21 mouse cellular contexts compared by ENCODE assay signal in genomic region chr1:86913896-86914295, GRCm38 (mm10).
DNase-seq lines count a peak whose midpoint lies in the region; ATAC-seq and TF ChIP-seq lines count a peak whose summit lies in the region.
"Had no signal": no experiment of that assay in that cellular context is flagged by ENCODE, and none has a peak within 500 bp of the region (broad histone marks: within the 10 kb centered on the region; RNA-seq: fewer than 3 reads in every experiment).

No protein-coding gene starts in this region.

- H3K27me3 ChIP-seq in heart, embryonic 11.5 days (ENCODE audit: control insufficient read depth, insufficient read depth, low read length): no peaks in the 10 kb centered on the region
- H3K27me3 ChIP-seq in limb, embryonic 15.5 days: no peaks in the 10 kb centered on the region
- H3K27me3 ChIP-seq in limb, embryonic 10.5 days (ENCODE audit: low read depth, poor library complexity, severe bottlenecking): no peaks in the 10 kb centered on the region
- no peaks in the 10 kb centered on the region for H3K27me3 ChIP-seq in CH12.LX (replicated peaks)
- H3K27me3 ChIP-seq in embryonic facial prominence, embryonic 15.5 days: no peaks in the 10 kb centered on the region
- H3K27me3 ChIP-seq: forebrain, embryonic 12.5 days; heart, embryonic 15.5 days; hindbrain, embryonic 13.5 days; intestine, embryonic 15.5 days had no signal

- no peak for ATAC-seq in heart, embryonic 11.5 days (replicated peaks; ENCODE audit: insufficient number of reproducible peaks, low FRiP score, low TSS enrichment)
- no peak for ATAC-seq in limb, embryonic 15.5 days (ENCODE audit: insufficient number of reproducible peaks, low FRiP score, low TSS enrichment, low read depth)
- ATAC-seq in embryonic facial prominence, embryonic 15.5 days (ENCODE audit: insufficient number of reproducible peaks, low FRiP score, low TSS enrichment, low read depth): no peak
- ATAC-seq: forebrain, postnatal 0 days; intestine, embryonic 15.5 days had no signal

- in situ Hi-C loops in CH12.LX (cut with MboI; ENCODE audit: low pct_ligation_motif_present, low pct_unique_long_range_greater_than_20kb, low sequenced_read_pairs): no loop called here

- no peaks in the 10 kb centered on the region for H3K36me3 ChIP-seq in heart, embryonic 11.5 days (ENCODE audit: control insufficient read depth, insufficient read depth, low read length)
- no peaks in the 10 kb centered on the region for H3K36me3 ChIP-seq in limb, embryonic 15.5 days
- no peaks in the 10 kb centered on the region for H3K36me3 ChIP-seq in limb, embryonic 10.5 days
- peaks cover 0 to 3% of the 10 kb centered on the region in 2 experiments for H3K36me3 ChIP-seq in CH12.LX (replicated peaks in 1 of 2; ENCODE audit: control insufficient read depth in 1 of 2, insufficient read depth in 1 of 2, low read length in 1 of 2)
- no peaks in the 10 kb centered on the region for H3K36me3 ChIP-seq in embryonic facial prominence, embryonic 15.5 days
- H3K36me3 ChIP-seq: forebrain, embryonic 12.5 days; heart, embryonic 10.5 days; heart, embryonic 15.5 days; hindbrain, embryonic 13.5 days; intestine, embryonic 15.5 days had no signal

- 75% methylated on average over 3 of the region's 3 CpGs for WGBS in heart, embryonic 11.5 days (ENCODE audit: insufficient replicate concordance)
- 55% methylated on average over 3 of the region's 3 CpGs for WGBS in limb, embryonic 15.5 days
- 90% methylated on average over 3 of the region's 3 CpGs for WGBS in limb, embryonic 10.5 days
- 68% methylated on average over 3 of the region's 3 CpGs for WGBS in embryonic facial prominence, embryonic 15.5 days

- no peak overlapping the region for H3K27ac ChIP-seq in heart, embryonic 11.5 days (ENCODE audit: low read depth, low read length)
- peak overlapping the region; percentile 71 for H3K27ac ChIP-seq in limb, embryonic 15.5 days
- no peak overlapping the region for H3K27ac ChIP-seq in limb, embryonic 10.5 days
- no peak overlapping the region for H3K27ac ChIP-seq in CH12.LX (ENCODE audit: insufficient read depth, low read depth)
- peak overlapping the region; percentile 22; the same call in 1 of the 2 replicates for H3K27ac ChIP-seq in embryonic facial prominence, embryonic 15.5 days (replicated peaks)
- H3K27ac ChIP-seq: forebrain, embryonic 12.5 days; heart, embryonic 10.5 days; heart, embryonic 15.5 days; hindbrain, embryonic 13.5 days; intestine, embryonic 15.5 days had no signal

- no peak for TF ChIP-seq POLR2A in CH12.LX (IDR thresholded peaks at IDR 0.05; ENCODE audit: low read depth, low read length)

- no peaks in the 10 kb centered on the region for H3K79me2 ChIP-seq in CH12.LX (replicated peaks; ENCODE audit: control insufficient read depth, extremely low read depth, insufficient read depth, poor library complexity, severe bottlenecking)

- no peak overlapping the region for H3K4me3 ChIP-seq in heart, embryonic 11.5 days (ENCODE audit: low read depth, low read length)
- no peak overlapping the region for H3K4me3 ChIP-seq in limb, embryonic 15.5 days
- no peak overlapping the region for H3K4me3 ChIP-seq in limb, embryonic 10.5 days
- no peak overlapping the region for H3K4me3 ChIP-seq in CH12.LX (replicated peaks in 1 of 3; ENCODE audit: low read depth in 2 of 3, low read length in 2 of 3, poor library complexity in 1 of 3)
- H3K4me3 ChIP-seq in embryonic facial prominence, embryonic 15.5 days (replicated peaks): no peak overlapping the region
- H3K4me3 ChIP-seq: forebrain, embryonic 12.5 days; heart, embryonic 10.5 days; heart, embryonic 15.5 days; hindbrain, embryonic 13.5 days; intestine, embryonic 15.5 days had no signal

- dilution Hi-C loops in CH12.LX (cut with MboI; ENCODE audit: extremely low pct_ligation_motif_present, extremely low pct_unique_long_range_greater_than_20kb, low sequenced_read_pairs): no loop called here

- DNase-seq in heart, adult 11 months: peak; percentile 72
- no peak for DNase-seq in limb, embryonic 10.5 days (ENCODE audit: low spot score)
- DNase-seq in CH12.LX (ENCODE audit: extremely low read depth): peak; percentile 19
- no peak for DNase-seq in adrenal gland, postnatal 4 days (ENCODE audit: low spot score in 2 of 2)
- DNase-seq: adrenal gland, postnatal 10 days; cerebellum, adult 18-20 months; cerebellum, adult 9-11 months; cerebellum, postnatal 36 days; forebrain, postnatal 0 days; gastrocnemius, postnatal 36 days; heart, adult 18-20 months; heart, postnatal 14 days had no signal

- H3K4me1 ChIP-seq in heart, embryonic 11.5 days (ENCODE audit: control insufficient read depth, insufficient read depth, low read length): no peaks in the 10 kb centered on the region; the same call in 1 of the 2 replicates
- H3K4me1 ChIP-seq in limb, embryonic 15.5 days: no peaks in the 10 kb centered on the region
- no peaks in the 10 kb centered on the region for H3K4me1 ChIP-seq in limb, embryonic 10.5 days
- H3K4me1 ChIP-seq in CH12.LX (ENCODE audit: control insufficient read depth in 1 of 2, insufficient read depth in 2 of 2): peaks cover 0 to 9% of the 10 kb centered on the region in 2 experiments; a peak in 3 of 4 replicates
- H3K4me1 ChIP-seq in embryonic facial prominence, embryonic 15.5 days: no peaks in the 10 kb centered on the region
- H3K4me1 ChIP-seq: heart, embryonic 10.5 days; hindbrain, embryonic 13.5 days; intestine, embryonic 15.5 days had no signal

- no peak overlapping the region for H3K9ac ChIP-seq in heart, embryonic 11.5 days (ENCODE audit: low read depth, low read length)
- H3K9ac ChIP-seq in limb, embryonic 15.5 days: no peak overlapping the region
- no peak overlapping the region for H3K9ac ChIP-seq in CH12.LX (ENCODE audit: insufficient read depth, low read depth)
- no peak overlapping the region for H3K9ac ChIP-seq in embryonic facial prominence, embryonic 15.5 days
- H3K9ac ChIP-seq: forebrain, embryonic 12.5 days; forebrain, postnatal 0 days; heart, embryonic 15.5 days; hindbrain, embryonic 13.5 days; intestine, embryonic 15.5 days had no signal

- H3K4me2 ChIP-seq in heart, embryonic 11.5 days: no peak overlapping the region
- H3K4me2 ChIP-seq in limb, embryonic 15.5 days: no peak overlapping the region
- H3K4me2 ChIP-seq in CH12.LX (ENCODE audit: insufficient read depth, low read depth, poor library complexity, severe bottlenecking): no peak overlapping the region
- H3K4me2 ChIP-seq in embryonic facial prominence, embryonic 15.5 days (replicated peaks): no peak overlapping the region
- H3K4me2 ChIP-seq: forebrain, embryonic 12.5 days; heart, embryonic 15.5 days; hindbrain, embryonic 13.5 days; intestine, embryonic 15.5 days had no signal

- TF ChIP-seq CTCF in CH12.LX (conservative IDR thresholded peaks at IDR 0.05 in 1 of 2, IDR thresholded peaks at IDR 0.05 in 1 of 2; ENCODE audit: low read depth in 2 of 2, low read length in 2 of 2): no peak

- no peaks in the 10 kb centered on the region for H3K9me3 ChIP-seq in heart, embryonic 11.5 days (replicated peaks; ENCODE audit: control insufficient read depth, low read length)
- no peaks in the 10 kb centered on the region for H3K9me3 ChIP-seq in limb, embryonic 15.5 days
- no peaks in the 10 kb centered on the region for H3K9me3 ChIP-seq in limb, embryonic 10.5 days (replicated peaks)
- H3K9me3 ChIP-seq in CH12.LX (replicated peaks; ENCODE audit: low read length): no peaks in the 10 kb centered on the region
- H3K9me3 ChIP-seq in embryonic facial prominence, embryonic 15.5 days (replicated peaks): no peaks in the 10 kb centered on the region
- H3K9me3 ChIP-seq: forebrain, embryonic 12.5 days; G1E; heart, embryonic 10.5 days; heart, embryonic 15.5 days; hindbrain, embryonic 13.5 days; intestine, embryonic 15.5 days had no signal

- TF ChIP-seq EP300 in CH12.LX (IDR thresholded peaks at IDR 0.05; ENCODE audit: low read length): no peak

- no peak for TF ChIP-seq RAD21 in CH12.LX (IDR thresholded peaks at IDR 0.05; ENCODE audit: low read depth, low read length)

TF ChIP-seq in CH12.LX, 34 proteins besides CTCF, POLR2A, EP300 and RAD21:
- TF ChIP-seq ZMIZ1 (IDR thresholded peaks at IDR 0.05; ENCODE audit: low read depth, low read length): no peak
- TF ChIP-seq HCFC1 (IDR thresholded peaks at IDR 0.05; ENCODE audit: low read depth, low read length): no peak
- no peak for TF ChIP-seq NRF1 (IDR thresholded peaks at IDR 0.05; ENCODE audit: low read depth, low read length)
- no peak for TF ChIP-seq MAX (IDR thresholded peaks at IDR 0.05; ENCODE audit: low read length)
- no peak for TF ChIP-seq UBTF (IDR thresholded peaks at IDR 0.05; ENCODE audit: low read depth, low read length)
- no peak for TF ChIP-seq ETS1 (conservative IDR thresholded peaks at IDR 0.05; ENCODE audit: low read depth, low read length)

Comparison
In these comparisons a context has a peak if more than half of its experiments do, and no peak if none do; other contexts are left out.
1. H3K27ac ChIP-seq: peak in limb, embryonic 15.5 days (single experiment) and embryonic facial prominence, embryonic 15.5 days (single experiment); none in heart, embryonic 11.5 days (single experiment), limb, embryonic 10.5 days (single experiment) and CH12.LX (single experiment).
2. DNase-seq: peak in heart, adult 11 months (single experiment) and CH12.LX (single experiment); none in limb, embryonic 10.5 days (single experiment) and adrenal gland, postnatal 4 days (0 of 2).